Mouse (Mus musculus): ENCODE results near the gene Grk5.
A peak's percentile ranks its signal among the peaks of the same experiment; 100 is the strongest.

The Grk5 gene

GRCm38 (mm10) chr19:61064386-61064785 is 174.8 kb downstream of the Grk5 start:
- DNase-seq (ENCODE audit: low spot score in 2 of 2), result no peak

- DNase-seq (ENCODE audit: low spot score in 2 of 2), result no peak
Measured at GRCm38 (mm10) chr19:61065011-61065410, 175.5 kb downstream of the Grk5 start.

GRCm38 (mm10) chr19:61078622-61079021 is 189.1 kb downstream of the Grk5 start:
- DNase-seq (ENCODE audit: low spot score in 2 of 2), result no peak

GRCm38 (mm10) chr19:61080251-61080749 is 190.8 kb downstream of the Grk5 start:
- DNase-seq (ENCODE audit: low spot score in 2 of 2), result no peak

GRCm38 (mm10) chr19:61083006-61083405 is 193.5 kb downstream of the Grk5 start:
- DNase-seq (ENCODE audit: low spot score in 2 of 2), result no peak

GRCm38 (mm10) chr19:61084149-61084940 is 194.8 kb downstream of the Grk5 start:
- peak; percentile 95 to 97 for DNase-seq (ENCODE audit: low spot score in 2 of 2)

GRCm38 (mm10) chr19:61085217-61085616 is 195.7 kb downstream of the Grk5 start:
- no peak for DNase-seq (ENCODE audit: low spot score in 2 of 2)

GRCm38 (mm10) chr19:61087781-61088180 is 198.2 kb downstream of the Grk5 start:
- no peak for DNase-seq (ENCODE audit: low spot score in 2 of 2)

GRCm38 (mm10) chr19:61089001-61089400 is 199.5 kb downstream of the Grk5 start:
- no peak for DNase-seq (ENCODE audit: low spot score in 2 of 2)

- DNase-seq (ENCODE audit: low spot score in 2 of 2), result no peak
Measured at GRCm38 (mm10) chr19:61090541-61090940, 201.0 kb downstream of the Grk5 start.

- DNase-seq (ENCODE audit: low spot score in 2 of 2), result no peak
Measured at GRCm38 (mm10) chr19:61096776-61097175, 207.2 kb downstream of the Grk5 start.

- peak; percentile 10 for DNase-seq (ENCODE audit: low spot score in 2 of 2)
Measured at GRCm38 (mm10) chr19:61097764-61098163, 208.2 kb downstream of the Grk5 start.

GRCm38 (mm10) chr19:61110184-61110583 is 220.6 kb downstream of the Grk5 start:
- DNase-seq (ENCODE audit: low spot score in 2 of 2), result no peak

GRCm38 (mm10) chr19:61131096-61131495 is 241.5 kb downstream of the Grk5 start:
- DNase-seq (ENCODE audit: low spot score in 2 of 2), result no peak

- no peak for DNase-seq (ENCODE audit: low spot score in 2 of 2)
Measured at GRCm38 (mm10) chr19:61138655-61139054, 249.1 kb downstream of the Grk5 start.

- peak; percentile 89 to 90 for DNase-seq (ENCODE audit: low spot score in 2 of 2)
Measured at GRCm38 (mm10) chr19:61140342-61141206, 251.0 kb downstream of the Grk5 start, which contains the start of gene Zfp950. Zfp950 (minus strand) TSS chr19:61140840.

- DNase-seq (ENCODE audit: low spot score in 2 of 2), result no peak
Measured at GRCm38 (mm10) chr19:61141299-61141698, 251.8 kb downstream of the Grk5 start.
